Mouse (Mus musculus): Measurements from ENCODE around the gene Ddah2.

DNA sequence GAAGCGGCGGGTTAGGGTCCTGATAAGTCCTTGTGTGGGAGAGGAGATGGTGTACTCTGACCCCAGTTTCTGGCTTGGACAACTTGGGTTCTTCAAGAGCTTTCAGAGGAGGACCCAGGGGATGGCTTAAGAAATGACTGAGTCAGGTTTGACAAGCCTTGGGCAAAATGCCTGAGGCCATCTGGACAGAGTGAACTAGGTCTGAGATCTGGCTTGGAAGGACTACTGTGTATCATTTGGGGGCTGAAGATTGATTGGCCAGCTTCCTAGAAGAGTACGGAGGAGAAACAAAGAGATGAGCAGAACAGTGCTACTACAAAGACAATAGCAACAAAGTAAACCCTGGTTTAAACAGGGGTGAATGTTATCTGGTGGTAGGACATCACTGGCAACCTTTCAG, 4.6 kb downstream of the Ddah2 start:
- TF ChIP-seq CTCF (IDR thresholded peaks at IDR 0.05; ENCODE audit: low read depth) (no peak), EP300 (IDR thresholded peaks at IDR 0.05; ENCODE audit: low read depth) (no peak)

Data from heart, postnatal 0 days (tissue).